Mouse (Mus musculus): ENCODE measurements around the gene Pard6b. TPM values are rescaled to one million over a fixed set of nuclear protein-coding genes. Genes with fewer than 3 reads are reported as not detected.

Gene Pard6b
- total and polyA plus RNA-seq, 3 experiments = 1.2 to 2.8 (median 1.3) TPM

- no peak for DNase-seq (ENCODE audit: extremely low read depth)
- no peak for TF ChIP-seq RCOR1 (conservative IDR thresholded peaks at IDR 0.05; ENCODE audit: low read depth, low read length)
- TF ChIP-seq ETS1 (conservative IDR thresholded peaks at IDR 0.05; ENCODE audit: low read depth, low read length) = no peak
- no peak for TF ChIP-seq MEF2A (IDR thresholded peaks at IDR 0.05; ENCODE audit: borderline replicate concordance, low read depth, low read length)
- no peak for TF ChIP-seq USF2 (conservative IDR thresholded peaks at IDR 0.05; ENCODE audit: low read depth, low read length)
- TF ChIP-seq CHD1 (IDR thresholded peaks at IDR 0.05; ENCODE audit: low read depth, low read length) = no peak
- TF ChIP-seq JUND (conservative IDR thresholded peaks at IDR 0.05; ENCODE audit: low read depth, low read length) = no peak
- no peak for TF ChIP-seq TBP (conservative IDR thresholded peaks at IDR 0.05; ENCODE audit: low read depth, low read length)
- TF ChIP-seq MAX (IDR thresholded peaks at IDR 0.05; ENCODE audit: low read length) = no peak
- no peak for TF ChIP-seq ZNF384 (IDR thresholded peaks at IDR 0.05; ENCODE audit: low read depth, low read length)
- no peak for TF ChIP-seq UBTF (IDR thresholded peaks at IDR 0.05; ENCODE audit: low read depth, low read length)
- TF ChIP-seq ELF1 (IDR thresholded peaks at IDR 0.05; ENCODE audit: low read depth, low read length) = no peak
- no peak for TF ChIP-seq POLR2A (IDR thresholded peaks at IDR 0.05; ENCODE audit: low read depth, low read length)
- TF ChIP-seq HCFC1 (IDR thresholded peaks at IDR 0.05; ENCODE audit: low read depth, low read length) = no peak
- no peak for TF ChIP-seq MYC (IDR thresholded peaks at IDR 0.05; ENCODE audit: low read depth, low read length)
- TF ChIP-seq JUN (IDR thresholded peaks at IDR 0.05; ENCODE audit: insufficient read depth, low read depth, low read length) = no peak
- no peak for TF ChIP-seq E2F4 (IDR thresholded peaks at IDR 0.05; ENCODE audit: insufficient replicate concordance, low read depth, low read length)
- TF ChIP-seq MAFK (IDR thresholded peaks at IDR 0.05; ENCODE audit: insufficient replicate concordance, low read length) = no peak
- TF ChIP-seq RAD21 (IDR thresholded peaks at IDR 0.05; ENCODE audit: low read depth, low read length) = no peak
- TF ChIP-seq IRF4 (IDR thresholded peaks at IDR 0.05; ENCODE audit: low read depth, low read length) = no peak
- H3K79me2 ChIP-seq (replicated peaks; ENCODE audit: control insufficient read depth, extremely low read depth, insufficient read depth, poor library complexity, severe bottlenecking) = no peaks in the 10 kb centered on the region
- dilution Hi-C loops (cut with MboI; ENCODE audit: extremely low pct_ligation_motif_present, extremely low pct_unique_long_range_greater_than_20kb, low sequenced_read_pairs) (no loop called here), in situ Hi-C loops (cut with MboI; ENCODE audit: low pct_ligation_motif_present, low pct_unique_long_range_greater_than_20kb, low sequenced_read_pairs) (no loop called here)
- no peaks in the 10 kb centered on the region; a peak in 1 of 4 replicates for H3K4me1 ChIP-seq (ENCODE audit: control insufficient read depth in 1 of 2, insufficient read depth in 2 of 2)
- no peak overlapping the region for H3K4me2 ChIP-seq (ENCODE audit: insufficient read depth, low read depth, poor library complexity, severe bottlenecking)
- H3K9ac ChIP-seq (ENCODE audit: insufficient read depth, low read depth) = no peak overlapping the region
- H3K4me3 ChIP-seq (replicated peaks in 1 of 3; ENCODE audit: low read depth in 2 of 3, low read length in 2 of 3, poor library complexity in 1 of 3) = no peak overlapping the region
- H3K27me3 ChIP-seq (replicated peaks) = peaks cover 70% of the 10 kb centered on the region
- H3K36me3 ChIP-seq (replicated peaks in 1 of 2; ENCODE audit: control insufficient read depth in 1 of 2, insufficient read depth in 1 of 2, low read length in 1 of 2) = no peaks in the 10 kb centered on the region
- no peaks in the 10 kb centered on the region for H3K9me3 ChIP-seq (replicated peaks; ENCODE audit: low read length)
- no peak overlapping the region for H3K27ac ChIP-seq (ENCODE audit: insufficient read depth, low read depth)
Observed at GRCm38 (mm10) chr2:168073722-168074121, 7.1 kb upstream of the Pard6b start.

- no peak overlapping the region for H3K4me2 ChIP-seq (ENCODE audit: insufficient read depth, low read depth, poor library complexity, severe bottlenecking)
- H3K9me3 ChIP-seq (replicated peaks; ENCODE audit: low read length) = no peaks in the 10 kb centered on the region
- no peak overlapping the region for H3K9ac ChIP-seq (ENCODE audit: insufficient read depth, low read depth)
- no peaks in the 10 kb centered on the region for H3K36me3 ChIP-seq (replicated peaks in 1 of 2; ENCODE audit: control insufficient read depth in 1 of 2, insufficient read depth in 1 of 2, low read length in 1 of 2)
- in situ Hi-C loops (cut with MboI; ENCODE audit: low pct_ligation_motif_present, low pct_unique_long_range_greater_than_20kb, low sequenced_read_pairs) = no loop called here
- peaks cover 71% of the 10 kb centered on the region for H3K27me3 ChIP-seq (replicated peaks)
- dilution Hi-C loops (cut with MboI; ENCODE audit: extremely low pct_ligation_motif_present, extremely low pct_unique_long_range_greater_than_20kb, low sequenced_read_pairs) = no loop called here
- H3K4me3 ChIP-seq (replicated peaks in 1 of 3; ENCODE audit: low read depth in 2 of 3, low read length in 2 of 3, poor library complexity in 1 of 3) = no peak overlapping the region
- DNase-seq (ENCODE audit: extremely low read depth) = no peak
- TF ChIP-seq GABPA (IDR thresholded peaks at IDR 0.05; ENCODE audit: insufficient replicate concordance, low read depth, low read length) = no peak
- TF ChIP-seq USF2 (conservative IDR thresholded peaks at IDR 0.05; ENCODE audit: low read depth, low read length) = no peak
- TF ChIP-seq TCF12 (IDR thresholded peaks at IDR 0.05; ENCODE audit: low read depth, low read length) = no peak
- no peak for TF ChIP-seq RAD21 (IDR thresholded peaks at IDR 0.05; ENCODE audit: low read depth, low read length)
- no peak for TF ChIP-seq JUND (conservative IDR thresholded peaks at IDR 0.05; ENCODE audit: low read depth, low read length)
- TF ChIP-seq PAX5 (IDR thresholded peaks at IDR 0.05; ENCODE audit: low read length) = no peak
- no peak for TF ChIP-seq HCFC1 (IDR thresholded peaks at IDR 0.05; ENCODE audit: low read depth, low read length)
- no peak for TF ChIP-seq ZKSCAN1 (IDR thresholded peaks at IDR 0.05; ENCODE audit: borderline replicate concordance, low read depth, low read length)
- TF ChIP-seq NELFE (IDR thresholded peaks at IDR 0.05; ENCODE audit: low read depth, low read length) = no peak
- TF ChIP-seq TBP (conservative IDR thresholded peaks at IDR 0.05; ENCODE audit: low read depth, low read length) = no peak
- no peak for TF ChIP-seq MXI1 (IDR thresholded peaks at IDR 0.05; ENCODE audit: low read depth, low read length)
- TF ChIP-seq ETS1 (conservative IDR thresholded peaks at IDR 0.05; ENCODE audit: low read depth, low read length) = no peak
- peaks cover 0 to under 1% of the 10 kb centered on the region in 2 experiments; a peak in 1 of 4 replicates for H3K4me1 ChIP-seq (ENCODE audit: control insufficient read depth in 1 of 2, insufficient read depth in 2 of 2)
- H3K79me2 ChIP-seq (replicated peaks; ENCODE audit: control insufficient read depth, extremely low read depth, insufficient read depth, poor library complexity, severe bottlenecking) = no peaks in the 10 kb centered on the region
- H3K27ac ChIP-seq (ENCODE audit: insufficient read depth, low read depth) = no peak overlapping the region
Observed at GRCm38 (mm10) chr2:168074457-168074856, 6.3 kb upstream of the Pard6b start.

All from CH12.LX (cell line).